Mouse (Mus musculus) sigmoid colon, adult 10 weeks (tissue): Measurements from ENCODE around the gene Stoml1. TPM values are rescaled to one million over a fixed set of nuclear protein-coding genes. Genes with fewer than 3 reads are reported as not detected.

Source experiments
- polyA plus RNA-seq: library from polyadenylated mRNA; stranded (reverse); fragments of 350-450 nt; fragmentation: Illumina TruSeq; extraction: RNeasy Lipid Tissue Mini Kit (QIAGEN cat#74804); gene quantifications from one replicate; pipeline ENCODE4 v1.2.3, GENCODE M21; 2014; ENCODE audit warnings: low read depth, low replicate concordance

Stoml1 gene
- polyA plus RNA-seq = 9.2 TPM

DNA sequence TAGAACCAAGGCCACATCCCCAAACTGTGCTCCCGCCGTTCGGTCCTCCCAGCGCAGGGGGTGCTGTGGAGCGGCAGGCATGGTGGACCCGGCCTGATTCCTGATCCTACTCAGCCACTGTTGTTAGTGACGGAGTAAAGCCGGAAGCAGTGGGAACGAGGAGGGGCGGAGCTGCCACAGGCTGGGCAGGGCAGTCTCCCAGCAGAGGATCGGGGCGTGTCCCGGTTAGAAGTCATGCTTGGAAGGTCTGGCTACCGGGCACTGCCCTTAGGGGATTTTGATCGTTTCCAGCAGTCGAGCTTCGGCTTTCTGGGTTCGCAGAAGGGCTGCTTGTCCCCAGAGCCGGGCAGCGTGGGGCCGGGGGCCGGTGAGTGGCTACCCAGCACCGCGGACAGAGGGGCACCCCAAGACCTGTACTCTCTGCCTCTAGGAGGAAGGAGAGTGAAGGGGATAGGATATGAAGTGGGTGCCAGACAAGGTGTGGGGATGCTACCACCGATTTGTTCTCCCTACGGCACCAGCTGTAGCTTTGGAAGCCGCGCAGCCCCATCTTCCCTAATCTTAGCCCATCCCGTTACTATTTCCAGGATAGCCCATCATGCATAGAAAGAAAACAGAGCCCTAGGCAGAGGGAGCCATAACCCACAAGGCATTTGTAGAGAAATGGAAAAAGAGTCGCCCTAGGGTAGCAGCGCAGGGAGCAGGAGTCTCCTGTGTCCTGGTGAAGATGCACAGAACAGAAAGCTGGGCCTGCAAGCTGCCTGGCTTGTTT, at the start of gene Stoml1:
TSS of gene Stoml1 (plus strand) at position 132 of the 772 bp plus-strand sequence.

DNA sequence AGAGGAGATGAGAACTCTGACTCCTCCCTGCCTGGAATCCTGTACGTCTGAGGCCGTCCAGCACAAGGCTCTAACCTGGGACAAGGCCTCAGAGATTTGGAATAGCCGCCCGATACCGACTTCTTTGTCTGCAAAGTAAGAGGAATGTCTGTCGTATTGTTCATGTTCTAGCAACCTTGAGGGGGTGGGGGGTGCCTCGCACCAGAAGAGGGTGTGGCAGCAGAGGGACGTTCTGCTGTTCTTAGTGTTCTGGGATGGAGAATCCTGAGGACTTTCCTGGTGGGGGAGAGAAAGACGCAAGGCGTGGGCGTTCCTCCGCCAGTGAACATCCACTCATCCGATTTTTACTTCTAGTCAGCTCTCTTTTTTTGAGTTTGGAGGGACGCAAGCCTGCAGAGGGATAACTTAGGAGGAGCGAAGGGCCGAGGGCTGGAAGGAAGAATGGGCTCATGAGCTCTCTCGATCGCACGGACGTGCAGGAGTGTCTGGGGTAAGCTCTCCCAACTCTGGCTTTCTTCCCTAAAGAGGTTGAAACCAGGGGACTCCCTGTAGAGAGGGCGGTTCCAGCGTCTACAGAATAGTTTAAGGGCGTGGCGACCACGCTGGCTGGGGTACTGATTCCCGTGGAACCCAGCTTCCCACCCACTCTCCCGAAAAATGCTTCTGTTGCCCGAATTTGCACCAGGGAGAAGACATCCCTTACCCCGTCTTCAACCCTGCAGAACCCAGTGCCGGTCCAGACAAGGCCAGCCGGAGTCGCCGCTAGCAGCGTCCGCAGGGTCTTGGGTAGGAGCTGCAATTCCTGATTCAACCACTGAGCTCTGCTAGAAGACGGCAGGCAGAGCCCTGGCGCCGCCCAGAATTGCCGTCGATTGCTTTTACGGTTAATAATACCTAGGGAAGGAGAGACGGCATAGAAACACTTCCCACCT, 49.2 kb upstream of the Stoml1 start, which contains the start of the genes Islr and Islr2:
TSS of gene Islr (minus strand) at position 791 of the 932 bp plus-strand sequence.
TSS of gene Islr2 (minus strand) at position 804 of the 932 bp plus-strand sequence.

GRCm38 (mm10) chr9:58249592-58250192, 3.3 kb upstream of the Stoml1 start, which contains the start of gene Pml:
Pml (minus strand) TSS chr9:58249786.

Other genes with a start within 250 kb of the Stoml1 start
- gene Cyp11a1, start 246.8 kb upstream of the Stoml1 start, polyA plus RNA-seq = not detected
- 0.25 TPM for gene Stra6, start 189.4 kb upstream of the Stoml1 start, polyA plus RNA-seq
- not detected for gene Ccdc33, start 134.3 kb upstream of the Stoml1 start, polyA plus RNA-seq
- 2.7 TPM for gene Islr, start 48.9 kb upstream of the Stoml1 start, polyA plus RNA-seq
- not detected for gene Islr2, start 48.8 kb upstream of the Stoml1 start, polyA plus RNA-seq
- gene Pml, start 3.4 kb upstream of the Stoml1 start, polyA plus RNA-seq = 4.8 TPM
- 1.2 TPM for gene Loxl1, start 60.0 kb downstream of the Stoml1 start, polyA plus RNA-seq
- not detected for gene Tbc1d21, start 117.3 kb downstream of the Stoml1 start, polyA plus RNA-seq
- not detected for gene Insyn1, start 235.4 kb downstream of the Stoml1 start, polyA plus RNA-seq